Mouse (Mus musculus) limb, embryonic 13.5 days (tissue): ENCODE results near the gene Csk. TPM values are rescaled to one million over a fixed set of nuclear protein-coding genes. Genes with fewer than 3 reads are reported as not detected.

Experiments
- ATAC-seq: fragments of 200-750 bp; cut with Nextera tagmentation; 2 replicates; pipeline ENCODE4 v1.8.0; 2017; ENCODE audit warnings: low read depth, moderate number of reproducible peaks, moderate TSS enrichment; ENCODE audit not compliant: low FRiP score
- H3K27ac ChIP-seq: fragments of 300-500 bp; sonication (generic); 2 replicates; pipeline ENCODE4 v1.5.1; 2015; ENCODE audit warnings: inconsistent platforms, mild to moderate bottlenecking, moderate library complexity
- H3K27me3 ChIP-seq: fragments of 300-500 bp; sonication (generic); 2 replicates; pipeline ENCODE4 v1.6.1; 2015; ENCODE audit warnings: mild to moderate bottlenecking, inconsistent platforms
- H3K36me3 ChIP-seq: fragments of 300-500 bp; sonication (generic); 2 replicates; pipeline ENCODE4 v1.6.1; 2015; ENCODE audit warnings: inconsistent platforms, mild to moderate bottlenecking, moderate library complexity
- H3K4me1 ChIP-seq: fragments of 300-500 bp; sonication (generic); 2 replicates; pipeline ENCODE4 v1.6.1; 2015; ENCODE audit warnings: inconsistent platforms
- H3K4me2 ChIP-seq: fragments of 300-500 bp; sonication (generic); replicated peaks from 2 replicates; pipeline ENCODE4 v1.6.1; 2015; ENCODE audit warnings: inconsistent platforms, mild to moderate bottlenecking, moderate library complexity
- H3K4me3 ChIP-seq: fragments of 300-500 bp; sonication (generic); 2 replicates; pipeline ENCODE4 v1.5.1; 2015; ENCODE audit warnings: moderate library complexity, mild to moderate bottlenecking, inconsistent platforms
- H3K9ac ChIP-seq: fragments of 300-500 bp; sonication (generic); 2 replicates; pipeline ENCODE4 v1.6.1; 2015; ENCODE audit warnings: mild to moderate bottlenecking, inconsistent platforms
- H3K9me3 ChIP-seq: fragments of 300-500 bp; sonication (generic); 2 replicates; pipeline ENCODE4 v1.6.1; 2016; ENCODE audit warnings: inconsistent platforms
- WGBS: fragments of 180-500 bp; shearing (Covaris S2); methylation state at CpG from one replicate; pipeline ENCODE4 v1.1.7; 2015; 5-methylcytosine and 5-hydroxymethylcytosine counted together
- polyA plus RNA-seq: library from polyadenylated mRNA; unstranded; fragments of >200 nt; fragmentation: Nextera tagmentation; extraction: Ambion mirVana; gene quantifications from 2 replicates; pipeline ENCODE4 v1.2.1, GENCODE M21; 2015

The Csk gene
- 32.6 and 32.7 TPM in 2 replicates for polyA plus RNA-seq

- Histone ChIP-seq H3K4me3 (no peak within 1 kb of the TSS), H3K9me3 (no peaks in the 10 kb centered on the region), H3K27me3 (peaks cover 27% of the 10 kb centered on the region), H3K36me3 (no peaks in the 10 kb centered on the region), H3K9ac (no peak within 1 kb of the TSS), H3K4me1 (peaks cover 11% of the 10 kb centered on the region), H3K27ac (no peak within 1 kb of the TSS), H3K4me2 (no peak within 1 kb of the TSS)
- WGBS = 53% methylated on average over 5 of the region's 5 CpGs
- no peak for ATAC-seq
Observed at GRCm38 (mm10) chr9:57653283-57653682, at the start of gene Csk. Gene Csk, minus strand, starts transcription at chr9:57653631.

- H3K36me3 ChIP-seq = no peaks in the 10 kb centered on the region
- H3K27me3 ChIP-seq = peaks cover 54% of the 10 kb centered on the region
- WGBS = 77% methylated on average over 1 of the region's 1 CpGs
- no peak for ATAC-seq
- peaks cover 13% of the 10 kb centered on the region for H3K4me1 ChIP-seq
- H3K4me2 ChIP-seq = no peak overlapping the region
- no peak overlapping the region for H3K4me3 ChIP-seq
- no peaks in the 10 kb centered on the region for H3K9me3 ChIP-seq
- no peak overlapping the region for H3K27ac ChIP-seq
- H3K9ac ChIP-seq = no peak overlapping the region
Observed at GRCm38 (mm10) chr9:57698466-57699150, 45.2 kb upstream of the Csk start.

GRCm38 (mm10) chr9:57697380-57697779 is 43.9 kb upstream of the Csk start:
- no peak for ATAC-seq
- no peak overlapping the region for H3K27ac ChIP-seq
- H3K4me3 ChIP-seq = no peak overlapping the region
- WGBS = 18% methylated on average over 4 of the region's 4 CpGs
- H3K27me3 ChIP-seq = peaks cover 56% of the 10 kb centered on the region
- peaks cover 13% of the 10 kb centered on the region for H3K4me1 ChIP-seq
- no peaks in the 10 kb centered on the region for H3K9me3 ChIP-seq
- no peak overlapping the region for H3K4me2 ChIP-seq
- H3K36me3 ChIP-seq = no peaks in the 10 kb centered on the region
- H3K9ac ChIP-seq = no peak overlapping the region

GRCm38 (mm10) chr9:57696380-57697285 is 43.2 kb upstream of the Csk start:
- H3K27me3 ChIP-seq = peaks cover 56% of the 10 kb centered on the region
- WGBS = 1% methylated on average over 42 of the region's 42 CpGs
- H3K9me3 ChIP-seq = no peaks in the 10 kb centered on the region
- ATAC-seq = no peak
- no peak overlapping the region for H3K27ac ChIP-seq
- H3K4me1 ChIP-seq = peaks cover 13% of the 10 kb centered on the region
- peak overlapping the region; percentile 74 for H3K4me2 ChIP-seq
- H3K4me3 ChIP-seq = peak overlapping the region; percentile 45
- H3K9ac ChIP-seq = peak overlapping the region; percentile 62
- H3K36me3 ChIP-seq = no peaks in the 10 kb centered on the region

- H3K9me3 ChIP-seq = no peaks in the 10 kb centered on the region
- WGBS = 65% methylated on average over 2 of the region's 2 CpGs
- peaks cover 55% of the 10 kb centered on the region for H3K27me3 ChIP-seq
- peaks cover 13% of the 10 kb centered on the region for H3K4me1 ChIP-seq
- H3K4me3 ChIP-seq = no peak overlapping the region
- no peak overlapping the region for H3K9ac ChIP-seq
- H3K27ac ChIP-seq = no peak overlapping the region
- H3K36me3 ChIP-seq = no peaks in the 10 kb centered on the region
- H3K4me2 ChIP-seq = no peak overlapping the region
- ATAC-seq = no peak
Observed at GRCm38 (mm10) chr9:57694108-57694507, 40.7 kb upstream of the Csk start.

- H3K9me3 ChIP-seq = no peaks in the 10 kb centered on the region
- 78% methylated on average over 2 of the region's 2 CpGs for WGBS
- peaks cover 3% of the 10 kb centered on the region for H3K27me3 ChIP-seq
- no peaks in the 10 kb centered on the region for H3K4me1 ChIP-seq
- H3K9ac ChIP-seq = no peak overlapping the region
- H3K27ac ChIP-seq = no peak overlapping the region
- no peaks in the 10 kb centered on the region for H3K36me3 ChIP-seq
- H3K4me3 ChIP-seq = no peak overlapping the region
- no peak overlapping the region for H3K4me2 ChIP-seq
- ATAC-seq = no peak
Observed at GRCm38 (mm10) chr9:57688606-57689005, 35.2 kb upstream of the Csk start.

- 60% methylated on average over 2 of the region's 2 CpGs for WGBS
- H3K9ac ChIP-seq = no peak overlapping the region
- no peak overlapping the region for H3K4me2 ChIP-seq
- ATAC-seq = no peak
- H3K27me3 ChIP-seq = peaks cover 2% of the 10 kb centered on the region; the same call in 1 of the 2 replicates
- H3K4me1 ChIP-seq = no peaks in the 10 kb centered on the region
- no peaks in the 10 kb centered on the region for H3K36me3 ChIP-seq
- H3K4me3 ChIP-seq = no peak overlapping the region
- H3K27ac ChIP-seq = no peak overlapping the region
- no peaks in the 10 kb centered on the region for H3K9me3 ChIP-seq
Observed at GRCm38 (mm10) chr9:57688158-57688557, 34.7 kb upstream of the Csk start.

GRCm38 (mm10) chr9:57687751-57688150 is 34.3 kb upstream of the Csk start, which contains the start of gene Cyp1a1:
Gene Cyp1a1, plus strand, starts transcription at chr9:57687928.
- Histone ChIP-seq H3K4me3 (no peak within 1 kb of the TSS), H3K36me3 (no peaks in the 10 kb centered on the region), H3K9me3 (no peaks in the 10 kb centered on the region), H3K27me3 (peaks cover 2% of the 10 kb centered on the region; the same call in 1 of the 2 replicates), H3K4me2 (no peak within 1 kb of the TSS), H3K9ac (no peak within 1 kb of the TSS), H3K4me1 (no peaks in the 10 kb centered on the region), H3K27ac (no peak within 1 kb of the TSS)
- no peak for ATAC-seq
- 87% methylated on average over 2 of the region's 2 CpGs for WGBS

GRCm38 (mm10) chr9:57686011-57686410 is 32.6 kb upstream of the Csk start:
- Histone ChIP-seq H3K4me3 (no peak overlapping the region), H3K27ac (no peak overlapping the region), H3K4me2 (no peak overlapping the region), H3K4me1 (no peaks in the 10 kb centered on the region), H3K27me3 (no peaks in the 10 kb centered on the region), H3K9me3 (no peaks in the 10 kb centered on the region), H3K36me3 (no peaks in the 10 kb centered on the region), H3K9ac (no peak overlapping the region)
- WGBS = 87% methylated on average over 5 of the region's 5 CpGs
- ATAC-seq = no peak

- H3K4me2 ChIP-seq = no peak within 1 kb of the TSS
- H3K36me3 ChIP-seq = no peaks in the 10 kb centered on the region
- no peaks in the 10 kb centered on the region for H3K27me3 ChIP-seq
- H3K4me1 ChIP-seq = no peaks in the 10 kb centered on the region
- no peak within 1 kb of the TSS for H3K27ac ChIP-seq
- H3K4me3 ChIP-seq = no peak within 1 kb of the TSS
- no peak within 1 kb of the TSS for H3K9ac ChIP-seq
- ATAC-seq = no peak
- H3K9me3 ChIP-seq = no peaks in the 10 kb centered on the region
- 80% methylated on average over 5 of the region's 5 CpGs for WGBS
Observed at GRCm38 (mm10) chr9:57683520-57683919, 30.1 kb upstream of the Csk start, which contains the start of gene Cyp1a2. Gene Cyp1a2, minus strand, starts transcription at chr9:57683703.

- H3K9me3 ChIP-seq = no peaks in the 10 kb centered on the region
- no peak overlapping the region for H3K4me2 ChIP-seq
- H3K4me3 ChIP-seq = no peak overlapping the region
- 81% methylated on average over 10 of the region's 10 CpGs for WGBS
- H3K27ac ChIP-seq = no peak overlapping the region
- no peaks in the 10 kb centered on the region for H3K4me1 ChIP-seq
- no peak for ATAC-seq
- H3K9ac ChIP-seq = no peak overlapping the region
- H3K27me3 ChIP-seq = no peaks in the 10 kb centered on the region
- H3K36me3 ChIP-seq = no peaks in the 10 kb centered on the region
Observed at GRCm38 (mm10) chr9:57681411-57681810, 28.0 kb upstream of the Csk start.

GRCm38 (mm10) chr9:57671500-57671899 is 18.1 kb upstream of the Csk start:
- H3K4me2 ChIP-seq = no peak overlapping the region
- H3K27me3 ChIP-seq = no peaks in the 10 kb centered on the region
- ATAC-seq = no peak
- H3K9ac ChIP-seq = no peak overlapping the region
- H3K4me1 ChIP-seq = no peaks in the 10 kb centered on the region
- H3K27ac ChIP-seq = no peak overlapping the region
- 74% methylated on average over 5 of the region's 5 CpGs for WGBS
- no peaks in the 10 kb centered on the region for H3K9me3 ChIP-seq
- no peaks in the 10 kb centered on the region for H3K36me3 ChIP-seq
- H3K4me3 ChIP-seq = no peak overlapping the region
